Mouse (Mus musculus) ovary, postnatal 36 days (tissue): ENCODE data around the gene 1700074P13Rik.
A peak's percentile ranks its signal among the peaks of the same experiment; 100 is the strongest.
"Not testable (repeated sequence)": the region's sequence is repeated elsewhere in the genome, so short reads cannot be mapped to it uniquely, and the experiment has no call there.

ENCODE experiments used
- DNase-seq: peaks from one replicate; pipeline ENCODE4 v3.0.0; 2022; ENCODE audit warnings: low spot score, mixed read lengths

1700074P13Rik gene

DNA sequence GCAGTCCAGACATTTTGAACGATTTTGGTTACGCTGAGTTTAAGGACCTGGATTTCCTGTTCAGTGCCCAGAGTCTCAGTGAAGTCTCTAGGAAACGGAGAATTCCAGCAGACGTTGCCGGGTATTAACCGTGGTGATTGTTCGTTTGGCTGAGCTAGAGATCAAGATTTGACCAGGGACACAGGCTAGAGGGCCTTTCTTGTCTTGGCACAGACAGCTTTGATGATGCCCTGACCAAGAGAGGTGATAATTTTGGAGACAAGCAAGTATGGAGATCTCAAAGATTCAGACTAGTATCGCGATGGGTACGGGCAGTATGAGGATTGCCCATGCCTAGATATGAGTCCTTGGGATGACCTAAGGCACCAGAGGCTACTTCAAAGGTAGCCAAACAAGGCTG is at the start of gene 1700074P13Rik:
Gene 1700074P13Rik, minus strand, starts transcription at position 101 of the 400 bp plus-strand sequence.
- DNase-seq: no peak

DNA sequence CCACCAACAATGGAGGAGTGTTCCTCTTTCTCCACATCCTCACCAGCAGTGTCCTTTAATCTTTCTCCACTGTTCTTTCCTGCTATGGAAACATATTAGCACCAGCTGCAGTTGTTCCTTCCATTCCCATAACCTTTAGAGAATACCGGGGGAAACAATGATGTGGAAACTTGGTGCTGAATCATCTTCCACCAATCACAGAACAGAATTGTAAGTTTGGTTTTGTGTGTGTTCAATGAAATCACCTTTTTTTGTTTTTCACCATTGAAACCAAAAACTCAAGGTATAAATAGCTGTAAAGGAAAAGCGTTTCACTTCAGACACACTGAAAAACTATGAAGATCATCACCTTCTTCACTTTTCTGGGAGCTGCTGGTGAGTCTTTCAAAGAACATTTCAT is 24.1 kb upstream of the 1700074P13Rik start, which contains the start of gene 1810009J06Rik:
Gene 1810009J06Rik, plus strand, starts transcription at position 301 of the 400 bp plus-strand sequence.
- not testable (repeated sequence) for DNase-seq

DNA sequence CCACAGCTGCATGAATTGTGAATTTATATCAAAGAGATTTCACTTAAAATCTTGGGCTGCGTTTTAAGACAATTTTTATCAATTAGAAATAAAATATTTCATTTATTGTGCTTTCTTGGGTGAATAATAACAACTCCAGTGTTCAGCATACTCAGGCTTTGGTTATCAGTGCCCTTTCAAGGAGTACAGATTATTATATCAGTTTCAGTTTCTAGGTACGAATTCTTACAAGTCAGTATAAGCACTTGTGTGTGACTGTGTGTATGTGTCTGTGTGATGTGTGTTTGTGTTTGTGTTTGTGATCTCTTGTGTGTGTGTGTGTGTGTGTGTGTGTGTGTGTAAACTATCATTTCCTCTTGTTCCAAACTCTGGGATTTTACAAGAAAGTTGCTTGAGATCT is 13.4 kb upstream of the 1700074P13Rik start:
- no peak for DNase-seq

DNA sequence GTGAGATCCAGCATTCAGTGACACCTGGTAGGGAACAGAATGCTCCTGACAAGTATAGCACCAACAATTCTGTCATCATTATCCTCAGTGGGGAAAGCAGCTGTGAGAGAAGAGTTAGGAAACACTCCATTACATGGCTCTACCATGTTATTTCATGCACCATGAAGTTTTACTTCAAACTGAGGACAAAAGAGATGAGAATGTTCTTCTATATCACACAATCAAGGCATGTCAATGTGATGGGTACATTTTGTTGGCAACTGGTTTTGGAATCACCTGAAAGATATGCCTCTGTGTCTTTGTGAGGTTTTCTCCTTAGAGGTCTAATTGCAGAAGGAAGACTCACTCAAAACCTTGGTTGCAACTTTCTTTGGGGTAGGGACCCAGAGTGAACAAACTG is 11.4 kb upstream of the 1700074P13Rik start, which contains the start of gene Gm4744:
Gene Gm4744, minus strand, starts transcription at position 101 of the 400 bp plus-strand sequence.
- DNase-seq: no peak

DNA sequence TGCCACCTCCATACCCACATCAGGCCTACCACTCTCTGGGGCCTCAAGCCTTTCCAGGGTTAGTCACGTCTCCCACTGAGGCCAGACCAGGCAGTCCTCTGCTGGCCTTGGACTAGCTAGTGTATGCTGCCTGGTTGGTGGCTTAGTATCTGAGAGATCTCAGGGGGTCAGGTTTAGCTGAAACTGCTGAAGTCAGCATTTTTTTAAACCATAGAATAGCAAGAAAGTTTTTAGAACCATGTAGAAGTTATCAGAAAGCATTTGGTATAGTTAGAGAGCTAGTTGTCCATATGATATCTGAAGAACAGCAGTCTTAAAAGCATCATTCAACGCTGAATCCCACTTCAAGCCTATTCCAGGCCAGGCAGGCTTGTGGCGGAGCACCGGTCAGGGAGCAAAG is 20.4 kb downstream of the 1700074P13Rik start:
- no peak for DNase-seq

DNA sequence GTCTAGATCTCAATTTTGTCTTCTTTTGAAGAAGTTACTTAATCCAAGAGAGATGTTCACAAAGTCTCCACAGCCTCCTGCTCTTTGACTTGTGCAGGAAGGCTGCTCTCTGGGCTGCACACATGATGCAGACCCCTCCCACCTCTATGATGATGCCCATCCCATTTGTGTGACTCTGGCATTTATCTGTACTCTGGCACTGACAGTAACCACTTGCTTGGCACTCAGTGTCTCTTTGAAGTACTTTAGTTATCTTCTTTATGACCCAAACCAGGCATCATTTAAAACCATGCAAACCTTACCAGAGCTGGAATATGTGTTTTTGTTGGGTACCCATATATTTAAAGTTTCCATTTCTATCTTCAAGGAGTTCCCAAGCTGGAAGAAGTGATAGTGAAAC is 40.1 kb downstream of the 1700074P13Rik start, which contains the start of gene Prss58:
Gene Prss58, minus strand, starts transcription at position 101 of the 400 bp plus-strand sequence.
- no peak for DNase-seq

DNA sequence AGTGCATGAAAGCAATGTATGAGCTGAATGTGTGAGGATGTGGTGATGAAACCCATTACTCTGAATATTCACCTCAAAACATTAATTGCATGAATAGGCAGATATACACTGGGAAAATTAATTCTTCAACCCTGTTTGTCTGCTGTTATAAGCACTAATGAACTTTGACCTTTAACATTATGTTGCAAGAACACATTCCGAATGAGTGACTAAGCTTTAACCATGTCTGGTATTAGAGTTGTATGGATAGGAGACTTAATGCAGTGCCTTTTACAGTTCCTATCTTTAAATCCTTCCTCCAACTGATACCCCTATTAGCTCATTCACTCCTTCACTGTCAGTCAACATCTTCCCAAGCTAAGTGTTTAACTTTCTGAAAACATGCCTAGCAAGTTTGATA is 45.6 kb downstream of the 1700074P13Rik start:
- DNase-seq: no peak

DNA sequence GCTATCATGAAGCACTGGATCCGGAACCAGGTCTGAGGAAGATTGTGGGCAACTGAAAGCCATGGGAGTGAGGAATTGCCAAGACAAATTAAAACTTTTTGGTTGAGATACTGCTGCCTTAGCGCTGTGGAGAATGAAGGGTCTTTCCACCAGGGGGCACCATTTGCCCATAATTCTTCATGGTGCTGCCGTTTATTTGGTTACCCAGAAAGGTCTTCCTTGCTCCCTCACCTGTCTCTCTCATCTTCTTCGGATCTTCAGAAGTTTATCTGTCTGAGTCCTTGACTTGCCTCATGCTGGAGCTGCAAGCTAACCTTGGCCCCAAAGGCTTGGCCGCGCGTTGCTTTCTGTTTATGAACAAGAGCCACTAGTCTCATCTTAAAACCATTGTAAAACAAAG is 46.8 kb downstream of the 1700074P13Rik start:
- peak; percentile 25 for DNase-seq

DNA sequence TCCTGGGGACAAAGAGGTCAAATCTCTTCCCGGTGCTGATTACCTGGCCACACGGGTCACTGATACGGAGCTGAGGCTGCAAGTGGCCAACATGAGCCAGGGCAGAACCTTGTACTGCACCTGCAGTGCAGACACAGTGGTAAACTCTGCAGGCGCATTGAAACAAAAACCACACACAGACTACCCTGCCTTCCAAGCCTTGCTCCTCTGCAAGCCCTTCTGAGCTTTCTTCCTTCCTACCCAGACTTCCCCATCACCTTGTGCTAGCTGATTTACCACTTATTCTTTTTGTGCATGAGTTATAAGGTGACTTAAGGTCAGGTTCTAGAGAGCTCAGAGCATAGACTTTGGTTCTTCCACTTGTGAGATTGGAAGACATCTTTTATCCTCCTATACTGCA is 48.6 kb downstream of the 1700074P13Rik start:
- no peak for DNase-seq

DNA sequence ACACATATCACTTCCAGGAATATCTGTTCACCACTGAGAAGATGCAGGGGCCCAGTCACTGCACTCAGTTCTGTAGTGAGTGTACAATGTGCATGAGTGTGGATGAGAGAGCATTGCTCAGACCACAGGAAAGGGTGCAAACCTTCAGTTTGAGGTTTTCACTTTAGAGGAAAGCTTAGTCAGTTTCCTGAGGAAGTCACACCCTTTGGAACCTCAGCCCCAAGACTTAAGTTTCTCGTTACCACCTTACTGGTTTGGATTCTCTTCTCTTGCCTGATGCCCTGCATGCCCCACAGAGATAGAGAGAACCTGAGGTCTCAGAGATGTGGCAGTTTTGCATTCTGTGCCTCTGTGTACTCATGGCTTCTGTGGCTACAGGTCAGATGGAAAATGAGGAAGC is 49.4 kb downstream of the 1700074P13Rik start:
- no peak for DNase-seq

DNA sequence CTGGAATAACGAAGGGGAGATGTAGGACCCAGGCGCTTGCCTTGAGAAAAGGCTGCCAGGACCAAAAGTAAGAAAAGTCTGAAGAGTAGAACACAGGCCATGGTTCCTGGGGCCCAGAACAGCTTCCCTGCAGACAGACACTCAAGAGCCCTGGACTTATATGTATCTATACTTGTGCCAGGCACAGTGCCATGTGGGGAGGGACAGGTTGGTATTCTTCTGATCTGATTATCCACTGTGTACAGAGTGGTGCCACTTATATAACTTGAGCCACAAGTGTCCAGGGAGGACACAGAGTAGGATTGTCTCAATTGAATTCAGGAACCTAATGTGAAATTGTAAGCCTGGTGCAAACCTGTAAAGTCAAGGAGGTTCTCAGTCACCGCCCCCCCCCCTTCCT is 53.0 kb downstream of the 1700074P13Rik start, which contains the start of gene Moxd2:
Gene Moxd2, minus strand, starts transcription at position 101 of the 400 bp plus-strand sequence.
- DNase-seq: no peak
